Mouse (Mus musculus) lung, embryonic 15.5 days (tissue): ENCODE data around the gene Wdfy4. TPM values are rescaled to one million over a fixed set of nuclear protein-coding genes. Genes with fewer than 3 reads are reported as not detected.

Source experiments
- ATAC-seq: fragments of 200-750 bp; cut with Nextera tagmentation; 2 replicates; pipeline ENCODE4 v1.8.0; 2017; ENCODE audit warnings: moderate number of reproducible peaks, borderline replicate concordance; ENCODE audit not compliant: low FRiP score, low TSS enrichment; ENCODE audit errors: extremely low read depth
- H3K27ac ChIP-seq: fragments of 300-500 bp; sonication (generic); 2 replicates; pipeline ENCODE4 v1.5.1; 2015; ENCODE audit warnings: moderate library complexity, mild to moderate bottlenecking, inconsistent platforms
- H3K27me3 ChIP-seq: fragments of 300-500 bp; sonication (generic); 2 replicates; pipeline ENCODE4 v1.6.1; 2015; ENCODE audit warnings: inconsistent platforms
- H3K36me3 ChIP-seq: fragments of 300-500 bp; sonication (generic); 2 replicates; pipeline ENCODE4 v1.6.1; 2015; ENCODE audit warnings: inconsistent platforms
- H3K4me1 ChIP-seq: fragments of 300-500 bp; sonication (generic); 2 replicates; pipeline ENCODE4 v1.6.1; 2015; ENCODE audit warnings: inconsistent platforms
- H3K4me2 ChIP-seq: fragments of 300-500 bp; sonication (generic); 2 replicates; pipeline ENCODE4 v1.6.1; 2015; ENCODE audit warnings: inconsistent platforms, mild to moderate bottlenecking, moderate library complexity
- H3K4me3 ChIP-seq: fragments of 300-500 bp; sonication (generic); 2 replicates; pipeline ENCODE4 v1.5.1; 2015; ENCODE audit warnings: mild to moderate bottlenecking, inconsistent platforms
- H3K9ac ChIP-seq: fragments of 300-500 bp; sonication (generic); 2 replicates; pipeline ENCODE4 v1.6.1; 2015; ENCODE audit warnings: inconsistent platforms
- H3K9me3 ChIP-seq: fragments of 300-500 bp; sonication (generic); 2 replicates; pipeline ENCODE4 v1.6.1; 2016; ENCODE audit warnings: inconsistent platforms
- WGBS: fragments of 180-500 bp; shearing (Covaris S2); methylation state at CpG from one replicate; pipeline ENCODE4 v1.1.7; 2015; 5-methylcytosine and 5-hydroxymethylcytosine counted together
- polyA plus RNA-seq: library from polyadenylated mRNA; unstranded; fragments of >200 nt; fragmentation: Nextera tagmentation; extraction: Ambion mirVana; gene quantifications from 2 replicates; pipeline ENCODE4 v1.2.1, GENCODE M21; 2015

Wdfy4 gene
- polyA plus RNA-seq, 1 experiment from 2014 or later: 0.77 TPM

DNA sequence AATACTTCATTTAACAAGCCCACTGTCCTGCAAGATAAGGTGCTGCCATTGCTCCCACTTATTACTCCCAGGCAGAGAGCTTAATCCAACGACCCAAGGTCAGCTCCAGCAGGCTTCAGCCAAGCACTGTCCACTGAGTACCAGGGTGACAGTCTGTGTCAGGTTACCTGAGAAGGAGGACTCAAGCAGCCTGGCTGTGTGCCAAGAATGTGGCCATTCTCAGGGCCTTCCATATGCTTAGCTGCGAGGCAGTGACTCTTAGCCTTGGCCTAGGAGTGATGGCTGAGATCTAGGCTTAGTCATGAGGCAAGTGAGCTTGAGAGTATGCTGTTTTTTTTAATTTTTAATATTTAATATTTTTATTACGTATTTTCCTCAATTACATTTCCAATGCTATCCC, 80.5 kb downstream of the Wdfy4 start:
- no peaks in the 10 kb centered on the region for H3K27me3 ChIP-seq
- H3K9me3 ChIP-seq: no peaks in the 10 kb centered on the region
- no peak for ATAC-seq
- H3K27ac ChIP-seq: no peak overlapping the region
- no peak overlapping the region for H3K4me2 ChIP-seq
- no peaks in the 10 kb centered on the region for H3K36me3 ChIP-seq
- no peak overlapping the region for H3K4me3 ChIP-seq
- H3K4me1 ChIP-seq: no peaks in the 10 kb centered on the region
- no peak overlapping the region for H3K9ac ChIP-seq
- 61% methylated on average over 3 of the region's 3 CpGs for WGBS

DNA sequence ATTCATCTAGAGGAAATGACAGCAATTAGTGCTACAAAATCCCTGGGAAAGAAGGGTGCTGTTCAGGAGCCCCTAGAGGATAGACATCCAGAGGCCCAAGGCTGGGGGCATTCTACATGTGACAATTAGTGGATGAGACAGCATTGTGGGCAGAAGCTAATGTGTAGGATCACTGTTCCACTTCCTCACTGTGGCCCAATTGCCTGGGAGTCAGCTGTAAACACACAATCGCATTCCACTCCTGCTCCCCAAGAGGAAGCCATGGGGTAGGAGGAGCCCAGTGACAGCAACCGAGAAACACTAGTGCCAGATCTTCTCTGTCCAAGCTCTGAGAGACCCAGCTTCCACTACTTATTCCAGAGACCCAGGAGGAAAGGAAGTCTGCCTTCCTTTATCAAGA, 83.7 kb downstream of the Wdfy4 start:
- 31% methylated on average over 2 of the region's 2 CpGs for WGBS
- Histone ChIP-seq H3K4me1 (no peaks in the 10 kb centered on the region), H3K4me3 (no peak overlapping the region), H3K36me3 (no peaks in the 10 kb centered on the region), H3K27ac (no peak overlapping the region), H3K27me3 (no peaks in the 10 kb centered on the region), H3K9ac (no peak overlapping the region), H3K9me3 (no peaks in the 10 kb centered on the region), H3K4me2 (no peak overlapping the region)
- ATAC-seq: no peak

DNA sequence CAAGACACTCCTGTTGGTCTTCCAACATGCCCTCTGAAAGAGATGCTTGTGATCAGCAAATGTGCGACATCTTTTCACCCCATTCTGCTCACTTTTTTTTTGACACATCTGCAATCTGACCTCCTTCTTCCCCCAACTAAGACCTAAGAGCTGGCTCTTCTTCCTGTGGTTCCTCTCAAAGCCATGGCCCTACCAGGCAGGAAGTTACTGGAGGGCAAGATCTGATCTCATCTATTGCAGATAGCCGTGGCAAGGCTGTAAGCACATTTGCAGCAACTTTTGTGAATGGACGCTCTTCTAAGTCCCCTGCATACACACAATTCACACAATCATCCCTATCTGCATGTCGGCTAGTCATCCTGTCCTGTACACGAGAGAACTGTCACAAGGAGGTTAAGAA, 85.4 kb downstream of the Wdfy4 start:
- no peaks in the 10 kb centered on the region for H3K9me3 ChIP-seq
- H3K4me1 ChIP-seq: no peaks in the 10 kb centered on the region
- no peak overlapping the region for H3K4me3 ChIP-seq
- H3K27me3 ChIP-seq: no peaks in the 10 kb centered on the region
- no peak overlapping the region for H3K27ac ChIP-seq
- H3K4me2 ChIP-seq: no peak overlapping the region
- no peak for ATAC-seq
- no peaks in the 10 kb centered on the region for H3K36me3 ChIP-seq
- H3K9ac ChIP-seq: no peak overlapping the region
- 71% methylated on average over 5 of the region's 5 CpGs for WGBS

DNA sequence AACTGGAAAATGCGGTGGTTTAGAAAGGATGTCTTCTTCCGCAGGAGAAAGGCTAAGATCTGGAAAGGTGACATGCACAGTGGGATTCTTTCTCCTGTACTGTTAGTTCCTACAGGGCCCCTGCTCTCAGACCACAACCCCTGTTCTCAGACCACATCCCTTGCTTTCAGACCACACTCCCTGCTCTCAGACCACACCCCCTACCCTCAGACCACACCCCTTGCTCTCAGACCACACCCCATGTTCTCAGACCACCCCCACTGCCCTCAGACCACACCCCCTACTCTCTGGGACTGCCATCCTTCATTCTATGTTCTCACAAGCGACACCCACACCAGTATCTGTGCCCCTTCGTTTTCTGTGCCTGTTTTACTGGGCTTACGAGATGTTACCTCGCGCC, 86.2 kb downstream of the Wdfy4 start:
- Histone ChIP-seq H3K9ac (no peak overlapping the region), H3K4me3 (no peak overlapping the region)
- 65% methylated on average over 7 of the region's 7 CpGs for WGBS

DNA sequence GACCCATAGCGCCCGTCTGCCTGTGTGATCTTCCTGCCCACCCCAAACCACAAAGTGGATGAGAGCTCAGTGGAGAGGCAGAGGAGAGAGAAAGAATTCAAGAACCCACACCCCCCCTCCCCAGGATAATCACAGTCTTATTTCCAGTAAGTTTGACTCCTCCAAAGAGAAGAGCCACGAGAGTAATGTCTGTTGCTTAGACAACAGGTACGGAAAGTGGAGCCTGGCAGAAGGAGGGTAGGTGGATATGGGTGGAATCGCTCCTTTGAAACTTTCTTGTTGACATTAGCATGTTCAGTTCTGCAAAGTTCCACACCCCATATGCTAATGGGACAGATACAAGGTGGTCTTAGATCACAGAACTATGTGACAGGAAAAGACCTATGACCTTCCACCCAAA, 88.8 kb downstream of the Wdfy4 start:
- ATAC-seq: no peak
- H3K36me3 ChIP-seq: no peaks in the 10 kb centered on the region
- H3K9me3 ChIP-seq: no peaks in the 10 kb centered on the region
- H3K4me1 ChIP-seq: no peaks in the 10 kb centered on the region
- no peaks in the 10 kb centered on the region for H3K27me3 ChIP-seq
- no peak overlapping the region for H3K27ac ChIP-seq
- no peak overlapping the region for H3K9ac ChIP-seq
- H3K4me3 ChIP-seq: no peak overlapping the region
- H3K4me2 ChIP-seq: no peak overlapping the region
- WGBS: 77% methylated on average over 5 of the region's 5 CpGs

More for the DNA sequence above, 86.2 kb downstream of the Wdfy4 start:
- Histone ChIP-seq H3K27me3 (no peaks in the 10 kb centered on the region), H3K4me2 (no peak overlapping the region), H3K36me3 (no peaks in the 10 kb centered on the region), H3K27ac (no peak overlapping the region), H3K9me3 (no peaks in the 10 kb centered on the region), H3K4me1 (no peaks in the 10 kb centered on the region)
- ATAC-seq: no peak

DNA sequence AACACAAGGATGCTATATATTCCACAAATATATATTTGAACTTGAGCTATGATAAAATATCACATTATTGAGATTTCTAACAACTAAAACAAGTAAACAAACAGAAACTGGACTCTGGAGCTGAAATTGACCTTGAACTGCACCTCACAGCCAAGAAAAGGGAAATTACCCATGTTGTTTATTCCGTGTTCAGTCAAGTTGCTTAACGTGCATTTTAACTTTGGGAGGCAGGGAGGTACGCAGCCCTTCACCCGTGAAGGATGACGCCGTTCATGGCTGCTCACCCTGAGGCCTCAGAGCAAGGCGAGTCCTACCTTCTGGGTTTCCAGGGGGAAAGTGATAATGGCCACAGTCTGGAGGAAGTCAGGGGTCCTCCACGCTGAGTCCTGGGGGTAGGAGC, 102.0 kb downstream of the Wdfy4 start:
- H3K4me1 ChIP-seq: no peaks in the 10 kb centered on the region
- H3K4me2 ChIP-seq: no peak overlapping the region
- H3K27me3 ChIP-seq: no peaks in the 10 kb centered on the region
- no peak overlapping the region for H3K27ac ChIP-seq
- H3K4me3 ChIP-seq: no peak overlapping the region
- WGBS: 71% methylated on average over 8 of the region's 8 CpGs
- no peaks in the 10 kb centered on the region for H3K9me3 ChIP-seq
- H3K9ac ChIP-seq: no peak overlapping the region
- H3K36me3 ChIP-seq: no peaks in the 10 kb centered on the region
- no peak for ATAC-seq

DNA sequence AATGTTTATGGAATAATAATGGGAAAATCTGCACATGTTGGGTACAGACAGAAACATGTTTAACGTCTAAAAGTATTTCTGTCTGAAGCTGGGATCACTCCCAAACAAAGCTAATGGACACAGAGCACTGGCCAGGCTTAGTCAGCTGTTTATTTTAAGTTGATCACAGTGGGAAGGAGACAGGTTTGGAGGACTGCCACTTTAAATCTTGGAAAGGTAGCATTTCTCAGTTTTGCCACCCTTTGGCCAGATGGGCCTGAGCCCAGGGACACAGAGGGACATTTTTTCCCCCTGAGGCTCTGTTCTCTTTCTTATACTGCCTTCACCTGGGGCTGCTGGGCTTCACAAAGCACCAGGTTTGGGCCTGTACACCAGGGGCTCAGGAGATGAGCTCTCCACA, 103.0 kb downstream of the Wdfy4 start:
- Histone ChIP-seq H3K9ac (no peak overlapping the region), H3K4me1 (no peaks in the 10 kb centered on the region), H3K9me3 (no peaks in the 10 kb centered on the region), H3K4me3 (no peak overlapping the region), H3K27ac (no peak overlapping the region), H3K27me3 (no peaks in the 10 kb centered on the region), H3K36me3 (no peaks in the 10 kb centered on the region), H3K4me2 (no peak overlapping the region)
- 39% methylated on average over 1 of the region's 1 CpGs for WGBS
- ATAC-seq: no peak

DNA sequence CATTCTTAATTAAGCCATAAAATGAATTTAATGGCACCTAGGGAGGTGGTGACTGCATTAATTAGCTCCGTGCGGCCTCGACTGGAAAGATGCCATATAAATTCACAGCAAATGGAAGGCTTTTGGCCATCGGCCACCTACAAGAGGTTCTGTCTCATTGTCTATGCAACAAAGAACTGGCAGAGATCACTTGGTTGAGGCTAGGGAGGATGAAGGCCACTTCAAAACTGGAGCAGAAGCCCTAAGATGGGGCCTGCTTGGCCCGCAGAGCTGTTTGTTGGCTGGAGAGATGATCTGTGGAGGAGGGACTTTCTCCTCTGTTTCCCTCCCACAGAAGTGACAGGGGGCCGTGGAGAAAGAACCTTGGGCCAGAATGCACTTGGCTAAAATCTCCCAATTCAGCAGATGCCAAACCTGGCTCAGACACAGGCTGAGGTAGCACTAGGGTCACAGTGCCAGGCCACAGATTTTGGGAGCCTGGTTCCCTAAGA, 103.9 kb downstream of the Wdfy4 start:
- H3K27ac ChIP-seq: no peak overlapping the region
- ATAC-seq: no peak
- 81% methylated on average over 6 of the region's 6 CpGs for WGBS
- no peak overlapping the region for H3K4me3 ChIP-seq
- H3K36me3 ChIP-seq: no peaks in the 10 kb centered on the region
- H3K27me3 ChIP-seq: no peaks in the 10 kb centered on the region
- no peak overlapping the region for H3K4me2 ChIP-seq
- H3K4me1 ChIP-seq: no peaks in the 10 kb centered on the region
- no peak overlapping the region for H3K9ac ChIP-seq
- no peaks in the 10 kb centered on the region for H3K9me3 ChIP-seq

DNA sequence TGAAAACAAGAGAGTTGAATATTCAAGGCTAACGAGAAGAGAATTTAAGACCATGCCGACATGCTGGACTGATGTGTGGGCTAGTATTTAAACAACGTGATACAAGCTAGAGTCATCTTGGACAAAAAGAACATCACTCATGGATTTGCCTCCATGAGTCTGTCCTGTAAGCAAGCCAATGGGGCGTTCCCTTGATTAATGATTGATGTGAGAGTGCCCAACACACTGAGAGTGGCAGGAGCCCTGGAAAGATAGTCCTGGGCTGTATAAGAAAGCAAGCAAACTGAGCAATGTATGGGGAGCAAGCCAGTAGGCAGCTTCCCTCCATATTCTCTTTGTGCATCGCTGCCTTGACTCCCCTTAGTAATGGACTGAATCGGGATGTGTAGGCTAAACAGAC, 106.7 kb downstream of the Wdfy4 start:
- Histone ChIP-seq H3K4me3 (no peak overlapping the region), H3K36me3 (no peaks in the 10 kb centered on the region), H3K4me1 (no peaks in the 10 kb centered on the region), H3K27ac (no peak overlapping the region), H3K4me2 (no peak overlapping the region), H3K9ac (no peak overlapping the region), H3K27me3 (no peaks in the 10 kb centered on the region), H3K9me3 (no peaks in the 10 kb centered on the region)
- no peak for ATAC-seq
- 79% methylated on average over 6 of the region's 6 CpGs for WGBS

DNA sequence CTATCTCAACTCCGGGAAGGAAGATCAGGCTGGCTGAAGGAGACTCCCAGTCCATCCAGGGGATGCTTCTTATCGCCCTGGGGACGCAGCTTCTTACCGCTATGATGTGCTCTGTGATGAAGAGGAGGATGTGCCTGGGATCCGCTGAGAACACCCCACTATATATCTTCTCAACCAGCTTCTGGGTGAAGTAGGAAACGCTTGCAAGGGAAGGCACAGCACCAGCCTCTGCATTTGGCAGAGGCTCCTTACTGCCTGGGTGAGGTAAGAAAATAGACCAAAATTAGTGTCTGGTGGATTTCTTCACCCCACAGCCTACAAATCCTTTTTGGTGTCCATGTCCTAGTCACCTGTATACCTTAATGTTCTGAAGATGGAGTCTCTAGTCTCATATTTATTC, 107.2 kb downstream of the Wdfy4 start:
- Histone ChIP-seq H3K27me3 (no peaks in the 10 kb centered on the region), H3K9ac (no peak overlapping the region), H3K4me1 (no peaks in the 10 kb centered on the region), H3K36me3 (no peaks in the 10 kb centered on the region), H3K9me3 (no peaks in the 10 kb centered on the region), H3K4me2 (no peak overlapping the region), H3K4me3 (no peak overlapping the region), H3K27ac (no peak overlapping the region)
- 85% methylated on average over 6 of the region's 6 CpGs for WGBS
- ATAC-seq: no peak

DNA sequence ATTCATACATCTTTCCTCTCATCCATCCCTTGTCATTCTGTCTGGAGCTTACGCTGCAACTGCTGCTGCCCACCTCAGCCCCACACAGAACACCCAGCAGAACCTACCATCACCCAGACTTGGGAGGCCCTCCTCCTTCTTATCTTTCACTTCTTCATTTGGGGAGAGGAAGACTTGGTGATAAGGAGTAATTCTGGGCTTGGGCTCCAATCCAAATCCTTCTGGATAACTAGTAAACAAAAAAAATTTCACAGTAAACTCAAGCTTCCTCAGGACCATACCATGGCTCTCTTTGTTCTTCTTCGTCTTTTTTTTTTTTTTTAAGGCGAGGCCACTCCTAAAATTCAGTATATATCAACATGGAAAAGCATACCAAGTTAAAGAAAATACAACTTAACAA, 112.0 kb downstream of the Wdfy4 start:
- no peak overlapping the region for H3K4me2 ChIP-seq
- H3K4me1 ChIP-seq: no peaks in the 10 kb centered on the region
- no peak for ATAC-seq
- no peak overlapping the region for H3K9ac ChIP-seq
- no peaks in the 10 kb centered on the region for H3K9me3 ChIP-seq
- WGBS: 70% methylated on average over 3 of the region's 3 CpGs
- no peak overlapping the region for H3K27ac ChIP-seq
- no peaks in the 10 kb centered on the region for H3K36me3 ChIP-seq
- H3K4me3 ChIP-seq: no peak overlapping the region
- H3K27me3 ChIP-seq: no peaks in the 10 kb centered on the region

DNA sequence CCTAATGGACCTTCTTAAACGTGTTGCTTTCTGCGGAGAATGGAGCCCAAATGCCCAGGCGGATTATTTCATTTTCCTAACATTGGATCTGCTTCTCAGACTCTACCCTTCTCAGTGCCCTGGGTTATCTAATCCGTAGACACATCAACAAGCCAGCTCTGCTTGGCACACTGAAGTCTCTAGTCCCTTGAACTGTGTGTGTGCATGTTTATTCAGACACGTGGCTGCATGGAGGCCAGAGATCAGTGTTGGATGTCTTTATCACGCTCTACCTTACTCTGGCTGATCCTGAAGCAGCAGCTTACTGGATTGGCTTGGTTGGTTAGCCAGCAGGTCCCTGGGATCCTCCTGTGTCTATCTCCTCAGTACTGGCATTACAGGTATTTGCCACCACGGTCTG, 113.0 kb downstream of the Wdfy4 start:
- no peak for ATAC-seq
- Histone ChIP-seq H3K27me3 (no peaks in the 10 kb centered on the region), H3K9ac (no peak overlapping the region), H3K4me3 (no peak overlapping the region), H3K9me3 (no peaks in the 10 kb centered on the region), H3K36me3 (no peaks in the 10 kb centered on the region), H3K4me1 (no peaks in the 10 kb centered on the region), H3K4me2 (no peak overlapping the region), H3K27ac (no peak overlapping the region)
- WGBS: 82% methylated on average over 7 of the region's 7 CpGs

DNA sequence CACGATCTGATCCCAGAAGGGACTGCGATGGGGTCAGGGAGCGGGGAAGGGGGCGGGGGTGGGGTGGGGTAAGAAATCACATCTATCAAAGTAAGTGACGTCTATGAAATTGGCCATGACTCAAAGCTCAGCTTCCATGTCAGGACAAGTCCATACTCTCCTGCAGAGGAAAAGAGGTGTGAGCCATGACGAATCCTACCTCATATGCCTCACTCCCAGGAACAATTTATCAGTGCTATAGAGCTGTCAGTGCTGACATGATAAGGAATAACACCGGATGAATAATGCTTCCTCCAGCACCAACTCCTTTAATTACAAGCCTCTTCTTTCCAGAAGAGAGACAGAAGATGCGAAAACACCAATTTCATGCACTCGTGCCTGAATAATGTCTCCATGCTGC, 117.6 kb downstream of the Wdfy4 start:
- 61% methylated on average over 9 of the region's 9 CpGs for WGBS
- Histone ChIP-seq H3K4me3 (no peak overlapping the region), H3K9ac (no peak overlapping the region), H3K27me3 (no peaks in the 10 kb centered on the region), H3K9me3 (no peaks in the 10 kb centered on the region), H3K4me1 (no peaks in the 10 kb centered on the region), H3K36me3 (no peaks in the 10 kb centered on the region), H3K27ac (no peak overlapping the region), H3K4me2 (no peak overlapping the region)
- no peak for ATAC-seq
